Mouse (Mus musculus) lung, embryonic 16.5 days (tissue): ENCODE results near the gene Dmac2. TPM values are rescaled to one million over a fixed set of nuclear protein-coding genes. Genes with fewer than 3 reads are reported as not detected.
"Not testable (repeated sequence)": the region's sequence is repeated elsewhere in the genome, so short reads cannot be mapped to it uniquely, and the experiment has no call there.

ENCODE experiments used
- ATAC-seq: fragments of 200-750 bp; cut with Nextera tagmentation; 2 replicates; pipeline ENCODE4 v1.8.0; 2017; ENCODE audit warnings: low read depth, mild to moderate bottlenecking, moderate library complexity
- H3K27ac ChIP-seq: fragments of 300-500 bp; sonication (generic); 2 replicates; pipeline ENCODE4 v1.5.1; 2014; ENCODE audit warnings: mild to moderate bottlenecking, control low read depth, low read length
- H3K27me3 ChIP-seq: fragments of 300-500 bp; sonication (generic); 2 replicates; pipeline ENCODE4 v1.6.1; 2014; ENCODE audit warnings: low read depth, low read length, mixed read lengths; ENCODE audit not compliant: control insufficient read depth, insufficient read depth
- H3K36me3 ChIP-seq: fragments of 300-500 bp; sonication (generic); 2 replicates; pipeline ENCODE4 v1.6.1; 2014; ENCODE audit warnings: low read length; ENCODE audit not compliant: control insufficient read depth, insufficient read depth
- H3K4me1 ChIP-seq: fragments of 300-500 bp; sonication (generic); replicated peaks from 2 replicates; pipeline ENCODE4 v1.6.1; 2014; ENCODE audit warnings: low read length, mixed read lengths; ENCODE audit not compliant: control insufficient read depth, insufficient read depth
- H3K4me2 ChIP-seq: fragments of 300-500 bp; sonication (generic); 2 replicates; pipeline ENCODE4 v1.6.1; 2014; ENCODE audit warnings: low read depth, low read length, control low read depth
- H3K4me3 ChIP-seq: fragments of 300-500 bp; sonication (generic); 2 replicates; pipeline ENCODE4 v1.5.1; 2014; ENCODE audit warnings: mild to moderate bottlenecking, low read length, control low read depth
- H3K9ac ChIP-seq: fragments of 300-500 bp; sonication (generic); 2 replicates; pipeline ENCODE4 v1.6.1; 2014; ENCODE audit warnings: low read length, control low read depth
- H3K9me3 ChIP-seq: fragments of 300-500 bp; sonication (generic); 2 replicates; pipeline ENCODE4 v1.6.1; 2016; ENCODE audit warnings: low read length; ENCODE audit not compliant: control insufficient read depth
- WGBS: fragments of 180-500 bp; shearing (Covaris S2); extraction: QIAGEN DNeasy Blood & Tissue Kit; methylation state at CpG from one replicate; pipeline ENCODE4 v1.1.7; 2014; 5-methylcytosine and 5-hydroxymethylcytosine counted together
- polyA plus RNA-seq: library from polyadenylated mRNA; unstranded; fragments of >200 nt; fragmentation: Nextera tagmentation; extraction: Ambion mirVana; gene quantifications from 2 replicates; pipeline ENCODE4 v1.2.1, GENCODE M21; 2015

Dmac2 gene
- polyA plus RNA-seq, result 34.5 TPM in 2 replicates

- Histone ChIP-seq H3K27me3 (no peaks in the 10 kb centered on the region), H3K9me3 (no peaks in the 10 kb centered on the region), H3K9ac (peak within 1 kb of the TSS; percentile 70), H3K36me3 (no peaks in the 10 kb centered on the region), H3K4me1 (no peaks in the 10 kb centered on the region; the same call in 1 of the 2 replicates), H3K27ac (0 out of 2 replicates have a peak within 1 kb of the TSS, but pooled peaks have one; percentile 12), H3K4me3 (peak within 1 kb of the TSS; percentile 69), H3K4me2 (peak within 1 kb of the TSS; percentile 70)
- peak; percentile 94 for ATAC-seq
- WGBS, result 1% methylated on average over 53 of the region's 53 CpGs
These were observed at the start of gene Dmac2 for GRCm38 (mm10) chr7:25618865-25619721. Dmac2 (plus strand) TSS chr7:25619414.

GRCm38 (mm10) chr7:25573806-25574205 lies 45.4 kb upstream of the Dmac2 start:
- not testable (repeated sequence) for H3K9me3 ChIP-seq, H3K4me2 ChIP-seq, ATAC-seq, H3K36me3 ChIP-seq, H3K4me1 ChIP-seq, H3K27ac ChIP-seq, H3K27me3 ChIP-seq, H3K9ac ChIP-seq, H3K4me3 ChIP-seq
- 54% methylated on average over 5 of the region's 5 CpGs for WGBS

- 68% methylated on average over 5 of the region's 5 CpGs for WGBS
- 0 out of 2 replicates have a peak, but pooled peaks have one; percentile 17 for ATAC-seq
- Histone ChIP-seq H3K27ac (peak overlapping the region; percentile 70), H3K4me1 (peaks cover 3% of the 10 kb centered on the region; the same call in 1 of the 2 replicates), H3K4me2 (no peak overlapping the region), H3K9ac (no peak overlapping the region), H3K36me3 (no peaks in the 10 kb centered on the region), H3K4me3 (no peak overlapping the region), H3K27me3 (no peaks in the 10 kb centered on the region), H3K9me3 (no peaks in the 10 kb centered on the region)
These were observed 44.1 kb upstream of the Dmac2 start for GRCm38 (mm10) chr7:25575105-25575504.

- Histone ChIP-seq H3K4me3 (no peak overlapping the region), H3K36me3 (no peaks in the 10 kb centered on the region), H3K27me3 (no peaks in the 10 kb centered on the region), H3K4me2 (no peak overlapping the region), H3K9me3 (no peaks in the 10 kb centered on the region), H3K4me1 (peaks cover 3% of the 10 kb centered on the region; the same call in 1 of the 2 replicates), H3K9ac (no peak overlapping the region), H3K27ac (peak overlapping the region; percentile 73)
- 9% methylated on average over 8 of the region's 8 CpGs for WGBS
- peak; percentile 80 for ATAC-seq
These were observed 43.3 kb upstream of the Dmac2 start for GRCm38 (mm10) chr7:25575870-25576269.

- H3K36me3 ChIP-seq, H3K27me3 ChIP-seq, H3K9ac ChIP-seq, H3K4me1 ChIP-seq, H3K4me2 ChIP-seq, H3K4me3 ChIP-seq, H3K9me3 ChIP-seq: not testable (repeated sequence)
- H3K27ac ChIP-seq, result peak overlapping the region; percentile 73
- ATAC-seq, result peak; percentile 66
- 20% methylated on average over 6 of the region's 6 CpGs for WGBS
These were observed 42.9 kb upstream of the Dmac2 start for GRCm38 (mm10) chr7:25576308-25576707.

- not testable (repeated sequence) for H3K4me2 ChIP-seq, H3K4me3 ChIP-seq, H3K9ac ChIP-seq, H3K9me3 ChIP-seq, H3K27ac ChIP-seq, H3K27me3 ChIP-seq, H3K4me1 ChIP-seq, H3K36me3 ChIP-seq
- WGBS, result 63% methylated on average over 12 of the region's 14 CpGs
- ATAC-seq, result peak; percentile 36
These were observed 42.3 kb upstream of the Dmac2 start for GRCm38 (mm10) chr7:25576793-25577437.

- 80% methylated on average over 10 of the region's 10 CpGs for WGBS
- Histone ChIP-seq H3K36me3 (no peaks in the 10 kb centered on the region), H3K4me3 (no peak overlapping the region), H3K9me3 (peaks cover 2% of the 10 kb centered on the region; the same call in 1 of the 2 replicates), H3K4me1 (peaks cover 3% of the 10 kb centered on the region; the same call in 1 of the 2 replicates), H3K27me3 (no peaks in the 10 kb centered on the region), H3K4me2 (no peak overlapping the region), H3K9ac (no peak overlapping the region), H3K27ac (no peak overlapping the region)
- no peak for ATAC-seq
These were observed 39.8 kb upstream of the Dmac2 start for GRCm38 (mm10) chr7:25579441-25579840.

- no peak for ATAC-seq
- Histone ChIP-seq H3K36me3 (no peaks in the 10 kb centered on the region), H3K9ac (no peak overlapping the region), H3K27ac (no peak overlapping the region), H3K27me3 (no peaks in the 10 kb centered on the region), H3K9me3 (peaks cover 2% of the 10 kb centered on the region; the same call in 1 of the 2 replicates), H3K4me1 (no peaks in the 10 kb centered on the region), H3K4me2 (no peak overlapping the region), H3K4me3 (no peak overlapping the region)
- WGBS, result 82% methylated on average over 15 of the region's 15 CpGs
These were observed 36.9 kb upstream of the Dmac2 start for GRCm38 (mm10) chr7:25582301-25582810.

GRCm38 (mm10) chr7:25584651-25585050 lies 34.6 kb upstream of the Dmac2 start:
- H3K9me3 ChIP-seq, result peaks cover 2% of the 10 kb centered on the region; the same call in 1 of the 2 replicates
- H3K9ac ChIP-seq, result no peak overlapping the region
- no peaks in the 10 kb centered on the region for H3K27me3 ChIP-seq
- no peak overlapping the region for H3K4me3 ChIP-seq
- no peak overlapping the region for H3K4me2 ChIP-seq
- 63% methylated on average over 5 of the region's 5 CpGs for WGBS
- no peaks in the 10 kb centered on the region for H3K4me1 ChIP-seq
- no peak overlapping the region for H3K27ac ChIP-seq
- no peaks in the 10 kb centered on the region for H3K36me3 ChIP-seq
- ATAC-seq, result no peak
